Mouse (Mus musculus): Measurements from ENCODE around the gene Dnajb4. TPM values are rescaled to one million over a fixed set of nuclear protein-coding genes. Genes with fewer than 3 reads are reported as not detected.

Gene Dnajb4
- polyA plus RNA-seq, 1 experiment, result 25.3 TPM

- WGBS, result 84% methylated on average over 11 of the region's 11 CpGs
- no peak overlapping the region for H3K27ac ChIP-seq (ENCODE audit: control insufficient read depth, insufficient read depth, low read depth, low read length, poor library complexity)
- no peak overlapping the region for H3K4me3 ChIP-seq (replicated peaks; ENCODE audit: control insufficient read depth, low read depth, low read length)
- no peaks in the 10 kb centered on the region; the same call in none of the 2 replicates for H3K4me1 ChIP-seq (ENCODE audit: control insufficient read depth, insufficient read depth, low read length)
- TF ChIP-seq CTCF (IDR thresholded peaks at IDR 0.05; ENCODE audit: control insufficient read depth, insufficient read depth, low read length) (no peak), POLR2A (IDR thresholded peaks at IDR 0.05; ENCODE audit: borderline replicate concordance, control insufficient read depth, low read depth, low read length) (no peak)
These were observed 54.7 kb downstream of the Dnajb4 start for GRCm38 (mm10) chr3:152155296-152155948.

DNA sequence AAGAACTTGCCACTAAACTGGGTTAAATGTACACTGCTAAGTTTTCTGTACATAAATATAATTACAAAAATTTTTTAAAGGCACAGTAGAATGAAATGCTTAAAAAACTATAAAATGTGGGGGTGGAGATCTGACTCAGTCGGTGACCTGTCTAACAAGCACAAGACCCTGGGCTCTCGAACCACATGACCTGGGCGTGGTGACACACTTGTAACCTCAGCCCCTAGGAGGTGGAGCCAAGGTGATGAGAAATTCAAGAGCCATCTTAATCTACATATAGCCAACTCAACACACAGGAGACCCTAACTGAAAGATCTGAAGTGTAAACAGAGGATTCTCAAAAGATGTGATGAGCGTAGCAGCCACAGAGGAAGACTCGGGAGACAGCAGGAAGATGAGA, 56.0 kb downstream of the Dnajb4 start:
- TF ChIP-seq POLR2A (IDR thresholded peaks at IDR 0.05; ENCODE audit: borderline replicate concordance, control insufficient read depth, low read depth, low read length), result no peak
- TF ChIP-seq CTCF (IDR thresholded peaks at IDR 0.05; ENCODE audit: control insufficient read depth, insufficient read depth, low read length), result no peak
- Histone ChIP-seq H3K4me1 (ENCODE audit: control insufficient read depth, insufficient read depth, low read length) (no peaks in the 10 kb centered on the region; the same call in none of the 2 replicates), H3K27ac (ENCODE audit: control insufficient read depth, insufficient read depth, low read depth, low read length, poor library complexity) (no peak overlapping the region), H3K4me3 (replicated peaks; ENCODE audit: control insufficient read depth, low read depth, low read length) (no peak overlapping the region)
- WGBS, result 87% methylated on average over 5 of the region's 5 CpGs

GRCm38 (mm10) chr3:152153152-152153551, 57.0 kb downstream of the Dnajb4 start:
- WGBS, result 88% methylated on average over 2 of the region's 2 CpGs
- no peaks in the 10 kb centered on the region; the same call in none of the 2 replicates for H3K4me1 ChIP-seq (ENCODE audit: control insufficient read depth, insufficient read depth, low read length)
- H3K4me3 ChIP-seq (replicated peaks; ENCODE audit: control insufficient read depth, low read depth, low read length), result no peak overlapping the region
- no peak overlapping the region for H3K27ac ChIP-seq (ENCODE audit: control insufficient read depth, insufficient read depth, low read depth, low read length, poor library complexity)
- TF ChIP-seq CTCF (IDR thresholded peaks at IDR 0.05; ENCODE audit: control insufficient read depth, insufficient read depth, low read length) (no peak), POLR2A (IDR thresholded peaks at IDR 0.05; ENCODE audit: borderline replicate concordance, control insufficient read depth, low read depth, low read length) (no peak)

GRCm38 (mm10) chr3:152152483-152152804, 57.7 kb downstream of the Dnajb4 start:
- H3K4me3 ChIP-seq (replicated peaks; ENCODE audit: control insufficient read depth, low read depth, low read length), result no peak overlapping the region
- TF ChIP-seq CTCF (IDR thresholded peaks at IDR 0.05; ENCODE audit: control insufficient read depth, insufficient read depth, low read length), result no peak
- no peak for TF ChIP-seq POLR2A (IDR thresholded peaks at IDR 0.05; ENCODE audit: borderline replicate concordance, control insufficient read depth, low read depth, low read length)
- H3K4me1 ChIP-seq (ENCODE audit: control insufficient read depth, insufficient read depth, low read length), result no peaks in the 10 kb centered on the region; the same call in none of the 2 replicates
- H3K27ac ChIP-seq (ENCODE audit: control insufficient read depth, insufficient read depth, low read depth, low read length, poor library complexity), result peak overlapping the region; percentile 70
- 48% methylated on average over 1 of the region's 1 CpGs for WGBS

DNA sequence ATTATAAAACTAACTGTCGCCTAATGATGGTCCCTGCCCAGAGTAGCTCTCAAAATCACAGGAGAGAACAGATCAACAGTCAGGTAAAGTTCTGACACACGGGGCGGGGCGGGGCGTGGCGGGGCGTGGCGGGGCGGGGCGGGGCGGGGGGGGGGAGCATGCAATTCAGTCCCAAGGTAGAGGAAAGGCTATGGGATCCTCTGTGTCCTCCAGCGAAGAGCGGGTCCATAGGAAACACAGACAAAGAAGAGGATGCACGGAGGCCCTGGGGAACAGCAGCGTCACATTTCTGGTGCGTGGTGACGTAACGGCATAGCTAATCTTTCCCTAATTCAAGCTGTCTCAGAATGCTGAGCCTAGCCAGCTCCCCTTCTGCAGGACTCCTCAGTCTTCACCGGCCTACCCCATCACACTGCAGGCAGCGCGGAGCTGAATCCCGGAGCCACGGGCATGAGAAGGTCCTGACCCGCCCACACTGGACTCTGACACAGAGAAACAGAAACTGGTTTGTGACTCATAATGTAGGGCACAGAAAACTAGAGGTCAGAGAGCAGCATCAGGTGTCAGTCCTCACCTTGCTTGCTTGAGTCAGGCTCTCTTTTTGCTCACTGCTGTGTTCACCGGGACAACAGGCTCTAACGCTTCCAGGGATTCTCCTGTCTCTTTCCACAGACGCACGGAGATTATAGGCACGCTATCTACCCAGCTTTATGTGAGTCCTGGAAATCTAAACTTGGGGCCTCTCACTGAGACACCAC, 58.2 kb downstream of the Dnajb4 start:
- Histone ChIP-seq H3K4me1 (ENCODE audit: control insufficient read depth, insufficient read depth, low read length) (no peaks in the 10 kb centered on the region; the same call in none of the 2 replicates), H3K4me3 (replicated peaks; ENCODE audit: control insufficient read depth, low read depth, low read length) (peak overlapping the region; percentile 43), H3K27ac (ENCODE audit: control insufficient read depth, insufficient read depth, low read depth, low read length, poor library complexity) (peak overlapping the region; percentile 70)
- TF ChIP-seq CTCF (IDR thresholded peaks at IDR 0.05; ENCODE audit: control insufficient read depth, insufficient read depth, low read length) (no peak), POLR2A (IDR thresholded peaks at IDR 0.05; ENCODE audit: borderline replicate concordance, control insufficient read depth, low read depth, low read length) (no peak)
- 59% methylated on average over 28 of the region's 29 CpGs for WGBS

- WGBS, result 24% methylated on average over 3 of the region's 3 CpGs
- Histone ChIP-seq H3K4me3 (replicated peaks; ENCODE audit: control insufficient read depth, low read depth, low read length) (no peak overlapping the region), H3K27ac (ENCODE audit: control insufficient read depth, insufficient read depth, low read depth, low read length, poor library complexity) (no peak overlapping the region), H3K4me1 (ENCODE audit: control insufficient read depth, insufficient read depth, low read length) (no peaks in the 10 kb centered on the region; the same call in 1 of the 2 replicates)
- TF ChIP-seq CTCF (IDR thresholded peaks at IDR 0.05; ENCODE audit: control insufficient read depth, insufficient read depth, low read length) (no peak), POLR2A (IDR thresholded peaks at IDR 0.05; ENCODE audit: borderline replicate concordance, control insufficient read depth, low read depth, low read length) (no peak)
These were observed 60.2 kb downstream of the Dnajb4 start for GRCm38 (mm10) chr3:152149863-152150262.

DNA sequence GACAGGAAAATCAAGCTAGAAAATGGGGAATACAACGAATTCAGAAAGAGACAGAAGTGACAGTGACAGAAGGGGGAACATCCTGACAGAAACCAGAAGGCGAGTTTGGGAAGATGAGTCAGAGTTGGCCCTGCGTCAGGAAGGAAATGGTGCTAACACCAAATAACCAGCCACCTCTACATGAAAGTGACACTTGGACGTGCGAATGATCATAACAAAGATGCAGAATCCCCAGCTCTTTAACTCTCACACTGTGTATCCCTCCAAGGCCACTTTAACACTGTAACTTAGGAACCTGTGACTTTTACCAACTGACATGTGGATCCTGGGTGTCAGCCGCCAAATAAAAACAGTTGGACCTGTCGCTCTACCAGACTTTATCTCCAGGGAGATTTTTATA, 60.7 kb downstream of the Dnajb4 start:
- no peak overlapping the region for H3K27ac ChIP-seq (ENCODE audit: control insufficient read depth, insufficient read depth, low read depth, low read length, poor library complexity)
- no peak overlapping the region for H3K4me3 ChIP-seq (replicated peaks; ENCODE audit: control insufficient read depth, low read depth, low read length)
- TF ChIP-seq CTCF (IDR thresholded peaks at IDR 0.05; ENCODE audit: control insufficient read depth, insufficient read depth, low read length), result no peak
- TF ChIP-seq POLR2A (IDR thresholded peaks at IDR 0.05; ENCODE audit: borderline replicate concordance, control insufficient read depth, low read depth, low read length), result no peak
- WGBS, result 14% methylated on average over 7 of the region's 7 CpGs
- no peaks in the 10 kb centered on the region; the same call in 1 of the 2 replicates for H3K4me1 ChIP-seq (ENCODE audit: control insufficient read depth, insufficient read depth, low read length)

DNA sequence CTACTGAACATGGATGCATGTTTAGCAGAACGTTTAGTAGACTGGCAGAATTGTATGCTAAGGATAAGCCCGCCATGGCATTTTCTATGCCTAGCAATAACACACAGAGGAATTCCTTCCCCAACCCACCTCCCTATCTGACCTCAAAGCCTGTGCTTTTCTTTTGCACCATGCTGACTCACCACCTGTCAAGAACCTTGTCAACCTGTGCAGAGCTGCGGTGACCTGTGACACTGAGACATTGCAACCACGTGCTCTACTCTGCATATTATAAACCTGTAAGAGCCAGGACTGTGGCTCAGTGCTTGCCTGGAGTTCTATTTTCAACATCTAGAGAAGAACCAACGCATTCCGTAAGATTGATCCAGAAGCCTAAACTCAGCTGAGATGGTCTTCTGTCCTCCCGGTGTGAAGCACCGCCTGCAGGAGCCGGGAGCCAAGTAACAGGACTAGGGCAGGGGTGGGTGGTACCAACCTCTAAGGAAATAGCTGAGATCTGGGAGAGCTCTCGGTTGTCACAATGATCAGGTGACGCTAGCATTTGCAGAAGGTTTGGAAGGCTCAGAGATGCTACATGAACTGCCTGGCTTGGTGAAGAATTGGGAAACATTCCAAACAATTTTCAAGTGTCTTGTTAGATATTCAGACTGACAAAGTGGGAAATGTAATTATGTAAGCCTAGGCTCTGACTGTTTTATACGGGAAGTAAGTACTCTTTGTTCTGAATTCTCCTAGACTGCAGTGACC, 62.8 kb downstream of the Dnajb4 start:
- 47% methylated on average over 12 of the region's 12 CpGs for WGBS
- TF ChIP-seq POLR2A (IDR thresholded peaks at IDR 0.05; ENCODE audit: borderline replicate concordance, control insufficient read depth, low read depth, low read length) (no peak), CTCF (IDR thresholded peaks at IDR 0.05; ENCODE audit: control insufficient read depth, insufficient read depth, low read length) (no peak)
- no peak overlapping the region for H3K4me3 ChIP-seq (replicated peaks; ENCODE audit: control insufficient read depth, low read depth, low read length)
- H3K27ac ChIP-seq (ENCODE audit: control insufficient read depth, insufficient read depth, low read depth, low read length, poor library complexity), result no peak overlapping the region
- H3K4me1 ChIP-seq (ENCODE audit: control insufficient read depth, insufficient read depth, low read length), result no peaks in the 10 kb centered on the region; the same call in 1 of the 2 replicates

Data from bone marrow, adult 2 months (tissue).